Mouse (Mus musculus) adrenal gland, adult 10 weeks (tissue): ENCODE results near the gene Adora1. TPM values are rescaled to one million over a fixed set of nuclear protein-coding genes. Genes with fewer than 3 reads are reported as not detected.

Experiments used
- polyA plus RNA-seq: library from polyadenylated mRNA; stranded (reverse); fragments of 350-450 nt; fragmentation: Illumina TruSeq; extraction: RNeasy Lipid Tissue Mini Kit (QIAGEN cat#74804); gene quantifications from one replicate; pipeline ENCODE4 v1.2.3, GENCODE M21; 2014; ENCODE audit warnings: low read depth, low replicate concordance

The Adora1 gene
- 109 TPM for polyA plus RNA-seq

DNA sequence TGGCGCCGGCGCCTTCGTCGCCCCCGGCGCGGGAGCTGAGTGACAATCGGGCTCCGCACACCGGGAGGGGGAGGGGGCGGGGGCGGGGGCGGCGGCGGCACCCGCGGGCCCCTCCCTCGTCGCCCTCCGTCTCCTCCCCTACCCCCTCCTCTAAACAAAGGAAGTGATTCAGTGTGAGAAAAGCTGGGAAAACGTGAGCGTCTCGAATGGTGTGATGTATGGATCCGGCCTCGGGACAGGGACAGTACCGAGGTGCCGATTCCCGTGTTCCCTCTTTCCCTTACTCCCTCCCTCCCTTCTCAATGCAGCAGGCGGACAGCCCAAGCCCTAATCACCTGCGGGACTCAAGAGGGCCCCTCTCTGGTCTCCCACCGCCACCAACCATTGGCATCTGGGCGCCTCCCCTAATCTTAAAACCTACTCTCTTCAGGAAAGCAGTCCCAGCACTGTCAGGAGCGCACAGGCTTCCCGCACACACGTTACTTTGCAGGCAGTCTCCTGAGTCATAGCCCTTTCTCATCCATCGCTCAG lies at the start of gene Adora1:
Adora1 (minus strand) TSS at position 41 of the 531 bp plus-strand sequence.

DNA sequence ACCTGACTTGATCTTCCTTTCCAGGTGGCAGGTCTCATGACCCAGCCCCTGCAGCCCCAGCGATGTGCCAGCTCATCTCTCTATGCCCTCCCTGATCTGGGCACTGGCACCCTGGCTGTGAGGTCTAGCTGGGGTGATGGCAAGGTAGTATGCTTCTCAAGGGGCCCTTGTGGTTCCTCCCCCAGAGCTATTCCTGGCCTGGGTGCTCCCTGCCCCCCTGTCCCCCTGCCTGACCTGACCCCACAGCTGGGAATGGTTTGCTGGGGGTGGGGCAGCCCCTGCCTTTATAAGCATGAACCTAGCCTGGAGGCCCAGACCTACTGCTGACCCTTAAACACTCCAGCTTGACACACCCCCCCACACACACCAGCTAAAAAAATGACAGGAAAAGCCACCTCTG lies 42.1 kb downstream of the Adora1 start, which contains the start of gene Mybph:
Mybph (plus strand) TSS at position 323 of the 400 bp plus-strand sequence.

DNA sequence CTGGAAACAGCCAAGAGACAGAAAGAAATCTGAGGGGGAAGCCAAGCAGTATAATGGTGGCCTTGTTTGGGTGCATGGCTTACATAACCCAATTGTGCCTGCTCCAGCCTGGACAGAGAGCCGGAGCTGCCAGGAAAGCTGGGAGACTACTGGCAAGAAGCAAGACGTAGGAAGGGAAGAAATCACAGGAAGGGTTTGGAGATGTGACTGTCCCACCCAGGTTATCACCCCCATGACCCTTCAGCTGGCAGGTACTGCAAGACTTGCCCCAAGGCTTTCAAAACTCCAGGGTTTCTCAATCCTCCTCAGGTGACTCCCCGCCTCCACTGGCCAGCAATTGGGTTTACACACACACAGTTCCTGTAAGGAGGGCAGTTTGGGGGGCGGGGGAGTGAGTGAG lies 53.2 kb downstream of the Adora1 start, which contains the start of gene Chil1:
Chil1 (plus strand) TSS at position 152 of the 400 bp plus-strand sequence.

Other genes with a start within 250 kb of the Adora1 start
- 7.4 TPM for gene Fmod, start 198.2 kb downstream of the Adora1 start, polyA plus RNA-seq
- gene Btg2, start 156.3 kb downstream of the Adora1 start, polyA plus RNA-seq, result 30.2 TPM
- gene Chit1, start 124.2 kb downstream of the Adora1 start, polyA plus RNA-seq, result not detected
- gene Chil1, start 53.3 kb downstream of the Adora1 start, polyA plus RNA-seq, result 0.93 TPM
- not detected for gene Mybph, start 42.0 kb downstream of the Adora1 start, polyA plus RNA-seq
- gene Myog, start 54.6 kb upstream of the Adora1 start, polyA plus RNA-seq, result not detected
- not detected for gene Ppfia4, start 97.5 kb upstream of the Adora1 start, polyA plus RNA-seq
- gene Tmem183a, start 126.5 kb upstream of the Adora1 start, polyA plus RNA-seq, result 53.5 TPM
- not detected for gene 4933406M09Rik, start 150.5 kb upstream of the Adora1 start, polyA plus RNA-seq
- gene Cyb5r1, start 170.1 kb upstream of the Adora1 start, polyA plus RNA-seq, result 27.2 TPM
- gene Adipor1, start 179.9 kb upstream of the Adora1 start, polyA plus RNA-seq, result 92.5 TPM
- 35.5 TPM for gene Klhl12, start 220.1 kb upstream of the Adora1 start, polyA plus RNA-seq